15 mouse cellular contexts compared by ENCODE assay signal in genomic region chr1:34056658-34057057, GRCm38 (mm10).
"Had no signal": no experiment of that assay in that cellular context is flagged by ENCODE, and none has a peak within 500 bp of the region (broad histone marks: within the 10 kb centered on the region; RNA-seq: fewer than 3 reads in every experiment).

No protein-coding gene starts in this region.

- H3K9ac ChIP-seq: neural tube, embryonic 15.5 days; stomach, embryonic 15.5 days had no signal

- H3K4me3 ChIP-seq: neural tube, embryonic 15.5 days; stomach, embryonic 15.5 days had no signal

- H3K9me3 ChIP-seq: neural tube, embryonic 15.5 days; stomach, embryonic 15.5 days had no signal

- H3K4me2 ChIP-seq: neural tube, embryonic 15.5 days; stomach, embryonic 15.5 days had no signal

- H3K36me3 ChIP-seq: neural tube, embryonic 15.5 days; stomach, embryonic 15.5 days had no signal

- H3K27me3 ChIP-seq: neural tube, embryonic 15.5 days; stomach, embryonic 15.5 days had no signal

- H3K27ac ChIP-seq: neural tube, embryonic 15.5 days; stomach, embryonic 15.5 days; stomach, postnatal 0 days had no signal

- DNase-seq: retina, postnatal 1 day; right cerebral cortex, adult 18-20 months; right cerebral cortex, postnatal 14 days; right cerebral cortex, postnatal 25 days; right cerebral cortex, postnatal 4 days; spleen, adult 18-20 months; thymus, adult 18-20 months; thymus, adult 2 months; thymus, postnatal 14 days; thymus, postnatal 25 days; thymus, postnatal 36 days; thymus, postnatal 4 days had no signal
